Mouse (Mus musculus) stomach, adult 2 months (tissue): ENCODE data around the gene B3galnt1. TPM values are rescaled to one million over a fixed set of nuclear protein-coding genes. Genes with fewer than 3 reads are reported as not detected.

Source experiments
- polyA plus RNA-seq: library from polyadenylated mRNA; depleted of rRNA; stranded (reverse); fragments of >200 nt; gene quantifications from 2 replicates; pipeline ENCODE4 v1.2.3, GENCODE M21; 2012; rRNA removed

B3galnt1 gene
- 1.9 and 2.1 TPM in 2 replicates for polyA plus RNA-seq

DNA sequence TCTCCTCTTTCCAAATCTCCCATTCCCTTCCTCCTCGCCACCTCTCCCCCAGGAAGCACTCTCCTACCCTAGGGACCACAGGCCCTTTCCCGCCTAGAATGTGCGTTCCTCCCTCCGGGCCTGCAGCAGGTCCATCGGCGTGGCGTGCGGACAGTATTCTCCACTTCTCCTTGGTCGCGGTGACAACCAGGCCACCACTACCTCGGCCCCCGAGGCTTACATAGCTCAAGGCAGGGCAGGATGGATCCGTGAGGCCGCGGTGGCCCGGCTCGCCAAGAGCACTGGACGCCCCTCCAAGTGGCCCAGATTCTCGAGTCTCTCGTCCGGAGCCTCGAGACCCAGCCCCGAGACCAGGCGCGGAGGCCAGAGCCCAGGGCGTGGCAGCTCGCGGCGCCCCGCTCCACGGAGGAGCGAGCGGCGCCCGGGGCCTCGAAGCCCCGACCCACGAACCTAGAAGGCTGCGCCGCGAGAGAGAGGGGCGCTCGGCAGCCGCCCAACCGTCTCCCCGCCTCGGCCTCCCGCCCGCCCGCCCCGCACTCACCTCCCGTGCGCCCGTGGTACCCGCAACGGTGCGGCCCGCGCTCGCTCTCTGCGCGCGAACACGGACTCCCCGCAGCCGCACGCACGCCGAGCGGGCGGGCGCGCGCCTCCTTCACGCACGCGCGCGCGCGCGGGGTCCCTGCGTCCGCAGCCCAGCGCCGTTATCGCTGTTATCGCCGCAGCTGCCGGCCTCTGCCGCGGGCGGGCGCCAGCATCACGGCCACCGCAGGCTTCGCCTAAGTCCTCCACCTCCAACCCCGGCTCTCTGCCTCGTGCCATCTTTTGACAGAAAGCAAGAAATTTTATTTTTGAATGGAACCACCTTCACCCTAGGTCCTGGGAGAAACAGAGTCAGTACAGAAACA, at the start of gene B3galnt1:
Gene B3galnt1 (minus strand): TSS at position 700 of the 905 bp plus-strand sequence.

Other genes with a start within 250 kb of the B3galnt1 start
- gene Nmd3, start 123.0 kb upstream of the B3galnt1 start, polyA plus RNA-seq: 20.2 and 30.4 TPM in 2 replicates